Mouse (Mus musculus): ENCODE measurements at regions not wholly inside any gene's neighbourhood (a gene's known extent, or its start where the extent isn't known, plus 50 kb on each side); places are given as distances from the start of the nearest gene placed in this dataset.

DNA sequence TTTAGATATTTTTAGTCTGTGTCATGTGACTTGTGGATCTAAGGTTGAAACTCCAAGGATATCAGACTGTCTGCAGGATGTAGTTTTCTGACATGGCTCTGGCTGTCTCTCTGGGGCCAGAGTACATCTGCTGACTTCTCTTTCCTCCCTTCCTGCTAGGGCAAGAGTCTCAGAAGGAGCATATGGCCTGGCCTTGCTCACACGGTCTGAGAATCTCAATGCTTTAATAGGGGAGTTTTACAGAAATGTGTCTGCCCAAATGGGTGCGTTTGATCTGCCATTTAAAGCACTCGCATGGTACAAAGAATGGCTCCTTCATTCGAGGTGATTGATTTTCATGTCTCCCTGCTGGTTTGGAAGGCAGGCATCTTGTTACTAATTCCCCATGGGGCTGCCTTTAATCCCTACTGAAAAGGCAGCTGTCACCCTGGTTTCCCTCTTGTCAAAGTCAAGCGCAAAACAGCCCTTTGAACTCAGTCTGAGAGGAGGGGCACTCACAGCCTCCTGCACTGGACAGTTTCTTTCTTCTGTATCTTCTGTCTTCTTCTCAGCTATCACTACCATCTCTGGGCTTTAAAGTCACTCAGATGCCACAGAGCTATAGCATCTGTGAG lies 199.7 kb upstream of the Eef2kmt start:
- no peak for DNase-seq

DNA sequence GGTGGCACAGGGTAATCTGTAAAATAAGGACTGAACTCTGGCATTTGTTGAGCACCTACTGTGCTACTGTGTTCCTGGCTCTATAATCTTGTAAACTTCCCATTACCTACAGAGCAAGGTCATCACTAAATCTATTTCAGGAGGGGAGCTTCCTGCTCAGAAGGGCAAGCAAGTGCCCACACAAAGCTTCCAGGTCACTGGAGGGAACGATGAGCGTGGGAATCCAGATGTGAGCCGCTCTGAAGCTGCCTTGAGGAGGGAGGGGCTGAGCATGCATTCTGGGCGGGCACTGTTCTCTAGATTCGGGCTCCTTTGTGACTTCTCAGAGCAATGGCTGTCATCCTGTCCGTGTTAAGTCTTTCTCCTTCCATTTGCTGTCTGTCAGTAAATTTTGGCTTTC lies 198.5 kb upstream of the Eef2kmt start:
- DNase-seq, result no peak

DNA sequence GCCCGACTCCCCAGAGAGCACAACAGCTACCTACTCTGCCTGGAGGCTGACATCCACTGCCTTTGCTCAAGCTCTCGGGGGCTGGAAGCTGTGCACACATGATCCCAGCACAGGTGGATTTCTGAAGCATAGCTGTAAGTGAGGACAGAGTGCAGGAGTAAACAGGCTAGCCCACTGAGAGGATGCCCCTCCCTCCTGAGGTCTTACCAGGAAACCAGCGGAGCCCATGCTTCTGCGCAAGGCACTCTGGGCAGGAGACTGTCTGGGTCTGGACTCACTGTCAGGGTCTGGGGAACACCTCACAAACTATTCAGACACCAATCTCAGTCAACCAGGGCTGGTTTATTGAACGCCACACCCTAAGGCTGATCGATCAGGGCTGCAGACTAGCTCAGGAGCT lies 197.2 kb upstream of the Eef2kmt start:
- DNase-seq, result no peak

DNA sequence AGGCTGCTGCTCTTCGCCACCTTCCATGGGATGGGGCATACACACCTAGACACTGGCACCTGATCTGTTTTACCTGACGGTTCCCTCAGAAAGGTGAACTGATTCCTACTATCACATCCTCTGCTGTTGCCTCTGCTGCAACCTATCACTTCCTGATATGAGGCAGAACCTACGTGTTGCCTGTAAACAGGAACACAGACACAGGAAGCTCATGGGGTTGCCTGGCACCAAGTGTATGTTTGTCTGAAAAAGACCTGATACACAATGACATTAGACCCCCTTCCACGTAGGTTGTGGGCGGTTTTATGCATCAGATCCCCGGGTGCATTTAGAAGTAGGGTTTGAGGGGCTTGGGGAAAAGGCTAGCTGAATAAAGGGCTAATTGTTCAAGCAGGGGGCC lies 190.0 kb upstream of the Eef2kmt start:
- no peak for DNase-seq

DNA sequence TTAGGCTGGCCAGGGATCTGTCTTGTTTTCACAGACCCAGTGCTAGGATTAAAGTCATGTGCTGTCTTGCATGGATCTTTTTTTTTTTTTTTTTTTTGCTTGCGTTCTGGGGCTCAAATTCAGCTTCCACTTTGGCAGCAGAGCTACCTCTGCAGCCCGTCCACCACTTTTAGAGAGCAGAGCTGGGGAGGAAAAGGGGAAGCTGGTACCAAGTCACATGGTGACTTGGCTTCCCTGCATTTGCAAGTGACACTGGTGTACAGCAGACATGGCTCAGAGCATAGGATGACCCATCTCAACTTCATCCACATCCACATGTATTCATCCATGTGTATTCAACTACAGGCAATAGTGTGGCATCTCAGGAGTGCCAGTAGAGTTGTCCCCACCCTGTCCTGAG lies 189.0 kb upstream of the Eef2kmt start:
- DNase-seq, result no peak

DNA sequence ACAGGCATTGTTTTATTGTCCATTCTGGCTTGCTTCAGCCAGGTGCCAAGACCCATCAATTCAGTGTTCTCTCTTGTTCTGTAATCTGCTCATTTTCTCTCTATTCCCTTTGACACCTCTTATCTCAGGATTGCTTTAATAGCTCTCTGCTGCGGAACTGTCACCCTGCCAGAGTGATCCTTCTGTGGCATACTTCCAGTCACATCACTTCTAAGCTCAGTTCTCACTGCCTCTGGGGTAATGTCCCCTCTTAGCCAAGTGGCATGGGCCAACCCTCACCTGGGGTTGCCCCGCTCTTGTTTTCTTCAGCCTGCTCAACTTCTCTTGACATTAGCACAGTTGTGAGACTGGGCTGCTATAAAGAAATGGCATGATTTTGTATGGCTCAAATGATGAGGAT lies 183.9 kb upstream of the Eef2kmt start:
- DNase-seq, result peak; percentile 48 to 59

DNA sequence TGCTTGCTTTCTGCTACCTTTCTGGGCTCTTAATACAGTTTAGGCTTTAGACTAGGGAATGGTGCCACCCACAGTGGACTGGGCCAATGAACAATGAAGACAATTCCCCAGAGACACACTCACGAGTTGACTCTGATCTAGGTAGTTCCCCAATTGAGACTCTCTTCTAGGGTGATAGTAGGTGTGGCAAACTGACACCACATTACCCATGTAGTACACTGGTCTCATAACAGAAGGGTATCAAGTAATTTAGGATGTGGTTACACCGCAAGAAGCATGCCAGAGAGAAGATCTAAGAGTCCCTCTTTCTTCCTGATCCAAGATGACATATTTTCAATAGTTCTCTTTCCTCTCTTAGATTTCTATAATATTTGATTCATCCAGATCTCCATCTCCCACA lies 182.6 kb upstream of the Eef2kmt start:
- DNase-seq, result no peak

DNA sequence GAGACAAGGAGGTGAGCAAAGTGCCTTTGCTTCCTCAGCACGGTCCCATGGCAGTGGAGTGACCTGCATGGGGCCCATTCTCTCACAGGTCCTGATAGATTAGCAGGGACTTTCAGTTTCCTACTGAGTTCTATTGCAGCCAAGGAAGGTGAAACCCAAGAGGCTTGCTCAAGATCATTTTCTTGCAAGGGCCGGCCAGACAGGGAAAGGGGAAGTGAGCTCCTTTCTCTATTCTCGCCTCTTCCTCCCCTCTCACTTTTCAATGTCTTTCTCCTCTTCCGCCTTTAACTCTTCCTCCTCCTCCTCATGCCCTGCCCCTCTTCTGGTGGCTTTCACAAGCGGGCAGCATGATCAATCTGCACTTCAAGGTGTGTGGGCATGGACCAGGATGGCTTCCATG lies 175.9 kb upstream of the Eef2kmt start:
- peak; percentile 8 to 9 for DNase-seq

DNA sequence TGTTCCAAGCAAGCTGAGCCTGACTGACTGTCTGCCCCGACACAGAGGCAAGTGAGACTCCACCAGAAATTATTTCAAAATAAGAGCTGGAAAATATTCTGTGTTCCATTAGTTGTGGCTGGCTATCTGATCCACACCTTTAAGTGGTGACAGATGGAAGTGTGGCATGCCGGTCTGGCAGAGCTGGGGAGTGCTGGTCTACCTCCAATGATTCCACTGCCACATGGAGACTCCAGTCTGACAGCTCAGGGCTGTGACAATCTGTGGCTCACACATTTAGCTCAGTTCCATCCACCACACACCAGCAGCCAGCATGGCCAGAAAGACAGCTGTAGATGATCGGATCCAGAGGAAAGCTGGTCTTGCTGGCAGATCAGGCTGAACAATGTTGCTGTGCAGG lies 175.3 kb upstream of the Eef2kmt start:
- peak; percentile 82 to 84 for DNase-seq

DNA sequence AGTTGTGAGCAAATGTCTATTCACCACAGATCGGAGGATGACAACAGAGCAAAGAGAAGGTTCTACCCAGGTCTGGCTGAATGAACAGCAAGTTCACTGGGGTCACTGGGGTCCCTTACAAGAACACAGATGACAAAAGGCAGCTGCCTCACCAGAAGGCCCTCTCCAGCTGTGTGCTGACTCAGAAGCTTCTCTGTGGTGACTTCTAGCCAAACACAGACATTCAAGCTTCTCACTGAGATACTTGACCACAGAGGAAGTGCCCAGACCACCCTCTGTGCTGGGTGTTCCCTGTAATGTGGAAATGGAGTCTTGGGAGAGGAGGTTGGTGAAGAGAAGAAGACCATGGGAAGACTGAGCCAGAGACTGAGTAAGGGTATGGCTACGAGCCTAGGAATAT lies 173.7 kb upstream of the Eef2kmt start:
- DNase-seq, result peak in 1 of 2 experiments; percentile 10

DNA sequence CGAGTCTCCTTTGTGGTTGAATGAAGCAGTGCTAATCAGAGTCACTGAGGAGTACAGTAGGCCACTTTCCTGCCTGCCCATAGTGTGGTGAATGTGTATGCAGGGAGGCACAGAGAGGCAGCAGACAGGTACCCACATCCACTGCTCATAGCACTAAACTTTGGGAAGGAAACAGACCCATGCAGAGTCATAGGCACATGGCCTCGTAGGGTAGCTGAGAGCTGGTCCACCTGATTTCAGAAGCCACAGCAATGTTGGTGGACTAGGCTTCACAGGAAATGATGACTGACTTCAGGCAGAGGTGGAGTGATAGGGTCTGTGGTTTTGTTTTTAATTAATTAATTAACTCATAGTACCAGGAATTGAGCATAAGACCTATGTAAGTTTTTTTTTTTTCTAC lies 170.1 kb upstream of the Eef2kmt start:
- DNase-seq, result no peak

DNA sequence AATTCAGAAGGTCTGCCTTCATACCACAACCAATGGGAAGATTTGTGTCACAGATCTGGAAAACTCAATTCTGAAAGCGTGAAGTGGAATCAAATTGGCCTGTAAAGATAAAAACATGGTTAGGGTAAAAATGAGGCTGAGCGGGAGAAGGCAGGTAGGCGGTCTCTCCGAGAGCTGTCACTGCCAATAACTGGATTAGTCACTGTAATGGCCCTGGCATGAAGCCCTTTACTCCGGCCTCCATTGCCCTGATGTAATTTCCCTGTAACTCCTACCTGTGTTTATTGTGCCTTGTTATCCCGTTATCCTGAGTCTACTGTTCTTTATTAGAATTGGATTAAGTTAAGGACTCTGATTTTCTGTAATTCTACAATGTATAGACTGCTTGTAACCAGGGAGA lies 166.3 kb upstream of the Eef2kmt start:
- no peak for DNase-seq

DNA sequence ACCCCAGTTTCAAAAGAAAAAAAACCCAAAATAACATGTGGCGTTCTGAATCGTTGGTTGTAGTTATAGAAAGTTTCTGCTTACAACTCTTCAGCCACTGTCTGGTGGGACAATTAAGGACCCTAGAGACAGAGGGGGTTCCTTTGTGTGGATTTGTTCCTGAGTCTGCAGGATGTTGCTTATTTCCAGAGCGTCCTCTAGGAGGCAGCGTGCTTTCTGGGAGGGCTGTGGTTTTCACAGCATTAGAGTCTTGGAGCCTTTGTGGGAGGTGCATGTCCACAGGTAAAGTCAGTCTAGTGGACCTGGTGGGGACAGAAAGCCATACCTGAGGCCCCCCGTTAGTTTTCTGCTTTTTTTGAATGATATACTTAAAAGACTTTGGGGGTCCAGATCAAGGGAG lies 165.8 kb upstream of the Eef2kmt start:
- no peak for DNase-seq

DNA sequence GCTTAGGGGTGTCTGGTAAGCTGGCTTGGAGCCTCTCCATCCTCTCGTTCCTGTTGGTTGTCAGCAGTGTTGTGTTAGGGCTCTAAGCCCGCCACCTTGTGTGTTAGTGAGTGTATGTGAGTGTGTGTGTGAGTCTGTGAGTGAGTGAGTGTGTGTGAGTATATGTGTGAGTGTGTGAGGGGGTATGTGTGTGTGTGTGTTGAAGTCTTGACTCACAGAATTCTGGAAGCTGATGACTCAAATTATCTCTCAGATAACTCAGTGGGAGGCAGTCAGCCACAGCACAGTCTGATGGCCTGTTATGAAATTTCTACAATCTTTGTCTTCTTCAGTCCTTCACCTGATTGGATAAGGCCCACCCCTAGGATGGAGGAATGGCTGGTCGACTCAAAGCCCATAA lies 163.7 kb upstream of the Eef2kmt start:
- no peak for DNase-seq

DNA sequence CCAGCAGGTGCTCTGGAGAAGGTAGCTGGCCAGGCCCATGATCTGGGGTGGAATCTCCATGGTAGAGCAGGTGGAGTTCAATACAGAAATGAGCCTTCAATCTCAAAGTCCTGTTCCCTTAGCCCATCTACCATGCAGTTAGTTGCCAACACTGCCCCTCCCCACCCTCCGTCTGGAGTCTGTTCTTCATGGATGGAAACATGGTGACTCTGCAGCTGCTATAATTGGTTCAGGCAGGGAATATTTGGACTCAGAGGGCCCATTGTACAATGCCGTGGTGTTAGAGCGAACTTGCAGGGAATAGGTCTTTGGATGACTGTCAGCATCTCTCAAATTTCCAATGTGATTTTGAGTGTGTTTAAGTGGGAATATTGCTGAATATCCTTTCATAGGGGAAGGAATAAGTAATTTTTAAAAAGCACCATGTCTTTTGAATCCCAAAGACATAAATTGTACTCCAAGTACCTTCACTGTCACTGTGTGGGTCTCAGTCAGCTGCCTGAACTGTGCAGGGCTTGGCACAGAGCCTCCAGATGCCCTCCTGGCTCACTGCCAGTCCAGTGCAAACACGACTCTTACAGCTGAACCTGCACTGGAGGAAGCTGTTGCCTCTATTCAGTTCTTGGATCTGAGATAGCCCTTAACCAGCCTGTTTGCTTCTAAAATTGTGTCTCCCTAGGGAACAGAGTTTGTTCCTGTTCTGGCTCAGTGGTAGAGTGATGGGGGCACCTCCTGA lies 162.8 kb upstream of the Eef2kmt start:
- peak; percentile 10 to 15 for DNase-seq

DNA sequence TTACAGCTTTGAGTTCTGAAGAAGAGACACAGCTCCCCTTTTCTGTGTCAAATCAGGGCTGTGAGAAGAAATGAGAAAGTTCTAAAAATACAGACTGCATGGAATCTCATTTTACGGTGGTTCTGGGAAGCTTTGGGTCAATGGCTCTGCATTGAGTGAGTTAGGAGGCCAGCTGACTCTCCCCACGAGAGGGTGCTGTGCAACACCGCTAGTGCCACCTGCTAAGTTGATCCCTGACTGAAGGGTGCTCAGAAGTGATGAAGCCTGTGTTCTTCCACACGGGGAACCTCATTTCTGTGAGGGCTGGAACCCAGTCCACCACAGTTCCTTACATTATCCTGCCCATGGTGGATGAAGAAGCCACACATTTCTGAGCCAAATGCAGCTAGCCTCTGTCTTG lies 159.5 kb upstream of the Eef2kmt start:
- no peak for DNase-seq

DNA sequence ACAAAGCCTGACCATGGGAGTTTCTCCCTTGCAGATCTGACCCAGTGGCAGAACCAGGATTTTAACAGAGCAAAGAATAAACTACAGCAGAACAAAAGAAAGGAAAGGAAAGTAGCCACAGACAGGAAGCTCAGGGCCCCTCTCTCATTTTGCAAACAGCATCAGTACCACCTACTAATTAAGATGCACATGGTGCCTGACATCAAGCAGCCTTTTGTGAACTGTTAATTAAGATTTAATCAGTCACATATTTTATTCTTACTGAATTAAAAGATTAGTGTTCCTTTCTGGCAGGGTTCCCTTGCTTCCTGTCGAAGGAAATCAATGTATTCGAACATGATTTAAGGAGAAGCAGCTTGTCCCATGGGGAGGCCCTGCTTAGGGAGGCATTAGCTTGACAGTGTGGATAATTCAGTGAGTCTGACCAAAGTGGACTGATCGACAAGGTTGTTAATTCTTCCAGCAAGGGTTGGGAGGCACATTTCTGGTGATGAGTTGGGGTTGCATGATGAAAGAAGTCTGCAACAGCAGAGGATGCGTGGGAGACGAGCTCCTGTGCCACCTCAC lies 156.1 kb upstream of the Eef2kmt start:
- DNase-seq, result no peak

DNA sequence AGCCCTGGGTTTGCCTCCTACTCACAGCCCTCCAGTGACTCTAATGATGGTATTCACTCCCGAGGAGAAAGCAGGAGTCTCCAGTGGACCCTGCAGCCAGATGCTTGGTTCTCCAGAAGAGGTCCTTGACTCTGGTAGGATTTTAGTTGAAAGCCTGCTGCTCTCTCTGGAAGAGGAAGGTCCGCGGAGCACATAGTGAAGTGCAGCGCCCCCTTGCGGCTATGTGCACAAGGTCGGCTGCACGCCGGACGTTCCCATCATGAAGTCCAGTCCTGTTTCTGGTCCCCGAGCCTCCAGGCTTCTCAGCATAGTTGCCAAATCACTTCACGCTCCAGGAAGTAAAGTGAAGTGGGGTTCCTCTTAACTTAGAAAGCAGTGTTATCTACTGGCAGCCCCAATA lies 150.9 kb upstream of the Eef2kmt start:
- DNase-seq, result peak; percentile 37 to 70

DNA sequence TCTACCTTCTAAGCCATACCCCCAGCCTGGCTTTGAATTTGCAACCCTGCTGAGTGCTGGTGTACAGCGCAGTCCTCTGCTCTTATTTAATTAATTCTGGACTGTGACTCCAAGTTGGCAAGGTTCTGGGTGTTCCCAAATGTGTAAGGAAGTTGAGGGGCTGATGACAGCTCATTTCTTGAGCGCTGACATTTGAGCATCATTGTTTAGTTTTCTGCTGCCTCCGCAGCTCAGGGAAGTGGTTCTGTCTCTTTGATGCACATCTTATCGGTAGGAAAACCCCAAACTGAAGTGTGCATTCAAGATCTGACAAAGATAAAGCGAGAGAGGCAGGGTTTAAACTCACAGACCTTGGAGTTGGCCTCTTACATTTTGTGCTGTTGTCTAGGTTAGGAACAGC lies 137.6 kb upstream of the Eef2kmt start:
- DNase-seq, result no peak

DNA sequence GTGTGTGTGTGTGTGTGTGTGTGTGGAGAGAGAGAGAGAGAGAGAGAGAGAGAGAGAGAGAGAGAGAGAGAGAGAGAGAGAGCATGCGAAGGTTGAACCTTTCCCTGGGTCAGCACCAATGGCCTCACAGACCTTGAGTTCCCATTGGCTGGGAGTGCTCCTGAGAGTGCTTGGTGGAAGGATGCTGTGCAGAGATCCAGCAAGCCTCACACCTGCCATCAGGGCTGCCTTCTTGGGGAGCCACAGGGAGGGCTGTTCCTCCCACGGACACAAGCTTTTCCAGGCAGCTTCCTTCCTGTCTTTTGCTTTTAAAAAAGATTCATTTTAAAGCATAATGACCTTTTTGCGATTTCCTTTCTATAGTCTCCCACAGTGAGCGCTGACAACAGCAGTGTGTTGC lies 127.1 kb upstream of the Eef2kmt start:
- DNase-seq, result no peak

DNA sequence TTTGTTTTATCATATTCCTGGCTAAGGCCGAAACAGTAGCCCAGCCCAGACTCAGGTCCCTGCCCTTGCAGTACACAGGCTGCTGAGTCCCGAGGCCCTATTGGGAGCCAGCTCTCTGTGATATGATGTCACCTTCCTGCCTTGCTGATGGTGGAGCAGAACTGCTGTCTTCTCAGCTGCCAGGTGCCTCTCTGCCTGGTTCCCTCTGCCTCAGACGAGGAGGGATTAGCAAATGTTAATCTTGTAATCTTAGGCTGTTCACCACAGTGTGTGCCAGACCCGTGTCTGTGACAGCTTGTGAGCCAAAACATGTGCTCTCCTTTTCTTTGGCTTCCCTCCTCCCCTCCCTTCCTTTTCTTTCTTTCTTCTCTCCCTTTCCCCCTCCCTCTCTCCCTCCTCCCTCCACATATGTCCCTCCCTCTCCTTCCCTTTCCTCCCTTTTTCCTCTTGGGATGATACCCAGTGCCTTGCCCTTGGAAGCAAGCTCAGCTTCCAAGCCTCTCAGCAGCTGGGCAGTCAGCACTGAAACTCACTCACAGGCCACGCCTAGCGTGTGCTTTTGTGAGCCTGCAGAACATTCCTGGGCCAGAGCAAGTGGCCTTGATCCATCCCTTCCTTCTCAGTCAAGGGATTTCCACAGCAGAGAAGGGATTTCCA lies 126.6 kb upstream of the Eef2kmt start:
- DNase-seq, result no peak

DNA sequence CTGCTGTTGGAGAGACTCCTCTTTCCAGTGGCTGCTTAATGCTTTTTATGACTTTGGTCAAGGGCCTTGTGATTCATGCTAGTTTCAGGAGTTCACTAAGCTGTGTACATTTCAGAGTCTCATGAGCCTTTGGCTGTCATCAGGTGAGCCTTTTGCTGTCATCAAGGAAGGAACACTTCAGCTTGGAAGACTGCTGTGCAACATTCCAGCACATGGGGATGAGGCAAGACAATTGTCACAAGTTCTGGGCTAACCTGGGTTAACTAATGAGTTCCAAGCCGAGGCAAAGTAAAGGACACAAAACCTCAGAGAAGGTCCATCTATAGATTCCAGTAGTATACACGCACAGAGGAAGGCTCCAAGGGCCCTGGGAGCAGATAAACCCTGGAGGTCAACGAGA lies 124.8 kb upstream of the Eef2kmt start:
- DNase-seq, result no peak

DNA sequence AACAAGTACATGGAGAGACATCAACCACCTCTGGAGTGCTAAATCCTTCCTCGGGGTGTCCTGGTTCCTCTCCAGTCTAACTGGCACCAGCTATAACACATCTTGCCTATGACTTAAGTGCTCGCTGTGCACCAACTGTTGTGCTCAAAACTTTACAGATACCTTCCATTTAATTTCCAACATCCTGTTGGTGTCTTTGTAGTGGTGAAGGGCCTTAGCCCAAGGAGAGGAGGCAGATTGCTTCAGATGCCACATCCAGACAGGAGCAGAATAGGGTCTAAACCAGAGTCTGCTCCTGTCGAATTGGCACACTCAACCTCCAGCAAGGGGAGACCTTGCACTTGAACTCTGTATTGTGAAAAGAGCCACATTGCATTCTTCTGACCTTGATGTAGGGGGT lies 121.2 kb upstream of the Eef2kmt start:
- no peak for DNase-seq
